Mouse (Mus musculus) left cerebral cortex, adult 2 months (tissue): ENCODE measurements around the gene Tgoln1. TPM values are rescaled to one million over a fixed set of nuclear protein-coding genes. Genes with fewer than 3 reads are reported as not detected.

Source experiments
- DNase-seq, 2 experiments: peaks; one replicate each; pipeline ENCODE4 v3.0.0; 2021 to 2022; ENCODE audit warnings: low spot score in 2 of 2, mixed read lengths in 1 of 2; ENCODE audit errors: extremely low spot score in 1 of 2
- H3K27ac ChIP-seq: fragments of 200-600 bp; 2 replicates; pipeline ENCODE4 v1.8.1; 2022
- H3K4me3 ChIP-seq: fragments of 200-600 bp; 2 replicates; pipeline ENCODE4 v1.8.1; 2022
- CTCF ChIP-seq: fragments of 200-600 bp; IDR thresholded peaks from 2 replicates; pipeline ENCODE4 v1.8.1; 2022; ENCODE audit warnings: antibody characterized with exemption, mild to moderate bottlenecking, moderate library complexity
- intact Hi-C: fragments of 180-260 bp; cut with DNase I; formaldehyde crosslinking; loops from one replicate; pipeline ENCODE4 v1.15.1; 2025
- total RNA-seq, 2 experiments: library from RNA; stranded (reverse); gene quantifications; 2 replicates each; pipeline ENCODE4 v1.2.3; 2021

Tgoln1 gene
- total RNA-seq, 2 experiments from 2014 or later = 95.1 to 95.5 TPM

GRCm38 (mm10) chr6:72626391-72626790, 9.6 kb upstream of the Tgoln1 start:
- DNase-seq = no peak
- intact Hi-C loops = no loop called here
- TF ChIP-seq CTCF = no peak
- no peak overlapping the region for H3K27ac ChIP-seq
- no peak overlapping the region for H3K4me3 ChIP-seq

DNA sequence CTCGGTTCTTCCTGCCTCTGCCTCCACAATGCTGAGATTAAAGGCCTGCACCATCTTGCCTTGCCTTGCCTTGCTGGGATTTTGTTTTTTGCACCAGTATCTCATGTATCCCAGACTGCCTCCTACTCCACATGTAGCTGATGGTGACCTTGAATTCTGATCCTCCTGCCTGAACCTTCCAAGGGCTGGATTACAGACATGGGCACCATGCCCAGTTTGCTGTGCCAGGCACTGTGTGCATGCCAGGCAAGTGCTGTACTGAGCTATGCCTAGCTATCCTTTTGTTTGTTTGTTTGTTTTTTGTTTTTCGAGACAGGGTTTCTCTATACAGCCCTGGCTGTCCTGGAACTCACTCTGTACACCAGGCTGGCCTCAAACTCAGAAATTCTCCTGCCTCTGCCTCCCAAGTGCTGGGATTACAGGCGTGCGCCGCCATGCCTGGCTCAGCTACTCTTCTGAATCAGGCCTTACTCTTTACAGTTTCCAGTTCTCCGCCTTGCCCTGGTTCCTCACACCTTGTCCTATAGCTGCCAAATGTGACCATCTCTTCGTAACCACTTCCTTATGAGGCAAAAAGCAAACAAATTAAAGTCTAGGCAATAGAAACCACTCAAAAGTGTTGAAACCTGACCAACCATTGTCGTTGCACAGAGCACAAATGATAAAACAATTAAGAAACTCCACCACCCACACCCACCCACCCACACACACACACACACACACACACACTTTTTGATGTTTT, 7.0 kb upstream of the Tgoln1 start:
- intact Hi-C loops = no loop called here
- no peak overlapping the region for H3K4me3 ChIP-seq
- TF ChIP-seq CTCF = no peak
- DNase-seq = no peak
- H3K27ac ChIP-seq = no peak overlapping the region

- intact Hi-C loops = no loop called here
- TF ChIP-seq CTCF = no peak
- H3K27ac ChIP-seq = no peak overlapping the region
- DNase-seq = no peak
- no peak overlapping the region for H3K4me3 ChIP-seq
Observed at GRCm38 (mm10) chr6:72622917-72623316, 6.1 kb upstream of the Tgoln1 start.

GRCm38 (mm10) chr6:72620920-72621319, 4.1 kb upstream of the Tgoln1 start:
- Histone ChIP-seq H3K27ac (no peak overlapping the region), H3K4me3 (no peak overlapping the region)
- no peak for DNase-seq
- no peak for TF ChIP-seq CTCF
- intact Hi-C loops = no loop called here

DNA sequence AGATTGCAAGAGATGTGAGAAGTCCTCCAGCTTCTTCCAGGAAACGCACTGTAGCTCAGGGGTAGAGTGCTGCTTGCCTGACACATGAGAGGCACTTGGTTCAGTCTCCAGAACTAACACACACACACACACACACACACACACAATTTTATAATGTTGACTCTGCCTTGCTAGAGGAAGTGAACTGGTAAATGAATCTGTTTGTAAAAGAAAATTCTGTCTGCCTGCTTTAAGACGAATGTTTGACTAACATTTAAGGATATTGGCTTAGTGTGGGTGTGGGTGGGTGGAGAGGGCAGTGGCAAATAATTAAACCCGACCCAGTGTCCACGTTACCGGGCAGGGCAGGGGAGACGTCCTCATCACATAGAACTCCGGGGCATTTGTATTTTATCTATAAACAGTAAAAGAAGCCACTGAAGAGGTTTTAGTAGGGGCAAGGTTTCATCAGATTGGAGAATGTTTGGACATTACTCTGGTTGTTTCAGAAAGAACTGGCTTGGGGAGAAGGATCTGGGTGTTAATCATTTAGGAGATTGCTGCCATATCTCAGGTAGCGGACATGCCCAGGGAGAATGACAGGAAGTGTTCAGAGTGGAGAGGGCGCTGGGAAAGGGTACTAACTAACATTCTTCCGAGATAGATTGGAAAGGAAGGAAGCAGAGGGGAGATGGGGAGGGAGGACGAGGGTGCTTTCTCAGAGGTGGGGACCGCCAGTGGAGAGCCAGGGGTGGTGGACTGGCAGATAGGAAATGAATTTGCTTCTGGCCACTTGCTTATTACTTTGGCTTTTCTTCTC, 3.1 kb upstream of the Tgoln1 start:
- no peak for DNase-seq
- Histone ChIP-seq H3K27ac (no peak overlapping the region), H3K4me3 (no peak overlapping the region)
- intact Hi-C loops = no loop called here
- TF ChIP-seq CTCF = no peak

GRCm38 (mm10) chr6:72615561-72616375, 1.0 kb downstream of the Tgoln1 start:
- peak overlapping the region; percentile 77 for H3K27ac ChIP-seq
- intact Hi-C loops = no loop called here
- no peak for DNase-seq
- H3K4me3 ChIP-seq = peak overlapping the region; percentile 73
- TF ChIP-seq CTCF = no peak

DNA sequence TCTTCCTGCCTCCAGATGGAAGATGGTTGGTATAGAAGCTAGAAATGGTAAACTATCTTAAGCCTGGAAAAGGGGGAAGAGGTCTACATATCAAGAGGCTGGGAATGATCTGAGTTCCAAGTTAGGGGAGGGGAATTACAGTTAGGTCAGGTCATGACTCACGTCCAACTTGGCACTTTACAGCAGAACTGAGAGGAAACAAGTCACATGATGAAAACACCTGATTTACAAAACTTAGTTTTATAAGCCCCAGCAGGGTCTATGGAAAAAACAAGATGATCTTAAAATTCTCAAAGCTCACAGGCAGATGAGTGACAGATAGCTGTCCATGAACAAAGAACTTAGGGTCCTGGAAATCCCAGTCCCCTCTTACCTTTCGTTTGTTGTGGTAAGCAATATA, 1.6 kb downstream of the Tgoln1 start:
- TF ChIP-seq CTCF = no peak
- DNase-seq = no peak
- H3K27ac ChIP-seq = no peak overlapping the region
- peak overlapping the region; percentile 73 for H3K4me3 ChIP-seq
- intact Hi-C loops = no loop called here

DNA sequence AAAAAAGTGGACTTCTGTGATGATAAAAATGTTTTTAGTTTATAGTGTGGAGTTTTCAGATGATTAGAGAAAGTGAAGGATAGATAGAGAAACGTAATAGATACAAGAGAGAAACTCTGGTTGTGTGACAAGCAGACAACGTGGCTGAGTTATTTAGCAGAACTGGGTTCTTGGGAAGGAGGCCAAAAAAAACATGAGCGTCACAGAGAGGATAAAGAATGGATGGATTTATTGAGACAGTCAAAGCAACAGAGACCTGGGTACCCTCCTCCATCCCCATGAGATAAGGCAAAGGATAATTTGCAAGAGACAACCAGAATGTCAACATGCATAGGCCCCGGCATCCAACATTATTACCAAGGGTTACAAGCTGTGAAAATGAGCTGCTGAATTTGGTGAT, 6.5 kb downstream of the Tgoln1 start:
- no peak for DNase-seq
- TF ChIP-seq CTCF = no peak
- Histone ChIP-seq H3K27ac (no peak overlapping the region), H3K4me3 (no peak overlapping the region)
- intact Hi-C loops = no loop called here

DNA sequence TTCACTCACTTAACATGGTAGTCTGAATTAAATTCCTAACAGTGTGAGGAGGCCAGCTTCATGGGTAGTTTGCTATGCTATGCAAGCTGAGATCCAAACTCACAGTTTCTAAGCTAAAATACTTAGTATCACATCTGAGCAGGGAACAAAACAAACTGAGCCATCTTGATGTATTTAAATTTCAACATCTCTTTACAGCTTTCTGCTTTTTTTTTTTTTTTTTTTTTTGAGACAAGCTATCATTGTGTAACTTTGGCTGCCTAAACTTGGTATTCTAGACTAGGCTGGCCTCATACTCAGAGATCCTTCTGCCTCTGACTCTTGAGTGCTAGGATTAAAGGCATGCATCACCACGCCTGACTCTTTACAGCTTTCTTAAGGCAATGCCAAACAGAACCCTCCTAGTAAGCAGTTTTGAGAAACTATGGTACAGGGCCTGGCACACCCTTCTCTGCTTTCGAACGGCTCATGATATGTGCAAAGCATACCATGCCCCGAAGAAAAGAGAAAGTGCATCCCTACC, 8.1 kb downstream of the Tgoln1 start:
- no peak for TF ChIP-seq CTCF
- Histone ChIP-seq H3K27ac (no peak overlapping the region), H3K4me3 (no peak overlapping the region)
- no peak for DNase-seq
- intact Hi-C loops = no loop called here

DNA sequence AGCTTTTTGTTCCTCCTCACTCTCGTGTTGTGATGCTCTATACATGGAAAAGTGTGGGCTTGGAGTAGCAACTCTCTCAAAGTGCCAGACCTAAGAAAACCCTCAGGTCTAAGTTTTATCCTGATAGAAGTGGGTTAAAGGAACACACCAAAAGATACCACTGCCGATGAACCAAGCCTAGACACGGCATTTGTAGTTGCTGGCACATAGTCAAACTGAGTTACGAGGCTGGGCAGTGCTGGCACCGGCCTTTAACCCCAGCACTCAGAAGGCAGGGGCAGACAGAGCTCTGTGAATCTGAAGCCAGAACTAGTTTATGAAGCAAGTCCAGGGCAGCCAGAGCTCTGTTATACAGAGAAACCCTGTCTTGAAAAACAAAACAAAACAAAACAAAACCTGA, 9.1 kb downstream of the Tgoln1 start:
- no peak overlapping the region for H3K27ac ChIP-seq
- H3K4me3 ChIP-seq = no peak overlapping the region
- TF ChIP-seq CTCF = no peak
- no peak for DNase-seq
- intact Hi-C loops = no loop called here

- Histone ChIP-seq H3K27ac (no peak overlapping the region), H3K4me3 (no peak overlapping the region)
- TF ChIP-seq CTCF = no peak
- intact Hi-C loops = no loop called here
- DNase-seq = no peak
Observed at GRCm38 (mm10) chr6:72607060-72607459, 9.7 kb downstream of the Tgoln1 start.

DNA sequence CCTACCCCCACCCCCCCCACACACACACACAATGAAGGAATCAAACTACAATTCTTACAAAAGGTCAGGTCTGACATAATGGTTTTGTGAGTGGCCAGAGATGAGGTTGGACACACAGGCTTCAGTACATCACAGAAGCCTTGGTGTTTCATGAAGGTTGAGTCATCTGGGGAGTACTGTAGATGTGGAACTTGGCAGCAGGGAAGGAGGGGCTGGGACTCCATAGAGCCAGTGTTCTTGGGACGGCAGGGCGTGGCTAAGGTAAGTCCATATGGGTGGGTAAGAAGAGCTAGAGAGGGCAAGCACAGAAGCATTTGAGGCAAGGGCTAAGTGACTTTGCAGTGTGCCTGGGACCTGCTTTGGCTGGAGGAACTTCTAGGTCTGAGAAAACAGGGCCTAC, 12.7 kb downstream of the Tgoln1 start:
- intact Hi-C loops = no loop called here
- no peak for DNase-seq
- no peak overlapping the region for H3K27ac ChIP-seq
- no peak for TF ChIP-seq CTCF
- no peak overlapping the region for H3K4me3 ChIP-seq
